Mouse (Mus musculus): ENCODE measurements around the gene Gimap1. TPM values are rescaled to one million over a fixed set of nuclear protein-coding genes. Genes with fewer than 3 reads are reported as not detected.

The Gimap1 gene
- polyA plus RNA-seq (2012; rRNA removed) = 1.1 and 1.8 TPM in 2 replicates
- polyA plus RNA-seq (2014; fragmentation: Nextera tagmentation; extraction: Ambion mirVana) = 3.2 and 5.5 TPM in 2 replicates

DNA sequence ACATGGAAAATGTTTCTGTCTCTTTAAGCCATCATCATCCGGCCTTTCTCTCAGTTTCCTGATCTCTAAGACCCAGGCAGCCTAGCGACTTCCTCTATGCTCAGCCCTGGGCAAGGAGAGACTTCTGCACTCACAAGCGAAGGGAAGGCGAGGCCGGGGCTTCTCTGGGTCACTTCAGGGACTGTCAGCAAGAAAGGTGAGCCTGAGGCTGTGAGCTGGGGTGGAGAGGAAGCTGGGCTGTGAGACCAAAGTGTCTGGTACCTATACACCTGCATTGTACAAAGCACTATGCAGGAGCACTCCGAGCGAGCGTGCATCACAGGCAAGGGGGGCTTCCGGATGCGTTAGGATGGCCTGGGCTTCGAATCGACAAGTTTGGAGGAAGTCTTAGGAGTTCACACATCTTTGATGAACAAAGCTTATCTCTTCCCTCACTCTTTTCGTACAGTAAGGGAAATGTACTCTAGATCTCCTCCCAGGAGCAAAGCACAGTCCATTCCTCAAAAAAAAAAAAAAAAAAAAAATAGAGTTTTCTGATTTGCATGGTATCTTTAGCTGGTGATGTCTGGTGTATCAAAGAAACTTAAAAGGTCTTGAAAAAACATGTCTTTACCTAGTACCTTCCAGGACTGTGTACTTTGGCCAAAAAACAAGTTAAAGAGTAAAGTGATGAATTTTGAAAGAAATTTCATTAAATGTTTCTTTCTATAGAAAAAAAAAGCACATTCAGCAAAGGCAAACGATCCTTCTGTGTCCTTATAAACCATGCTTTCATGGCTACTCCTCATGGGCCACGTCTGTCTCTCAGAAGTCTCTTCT is at the start of gene Gimap1:
Gene Gimap1 (plus strand): TSS at position 94 of the 819 bp plus-strand sequence.
- H3K36me3 ChIP-seq (replicated peaks; ENCODE audit: control insufficient read depth, insufficient read depth, low read depth) = no peaks in the 10 kb centered on the region
- no peak within 1 kb of the TSS for H3K27ac ChIP-seq
- no peaks in the 10 kb centered on the region for H3K9me3 ChIP-seq (ENCODE audit: control insufficient read depth, low read length)
- no peaks in the 10 kb centered on the region for H3K27me3 ChIP-seq (ENCODE audit: control insufficient read depth, insufficient read depth, low read length)
- TF ChIP-seq CTCF (IDR thresholded peaks at IDR 0.05; ENCODE audit: low read depth) (no peak), EP300 (IDR thresholded peaks at IDR 0.05; ENCODE audit: low read depth) (no peak)
- peak within 1 kb of the TSS; percentile 6; the same call in 1 of the 2 replicates for H3K4me2 ChIP-seq (ENCODE audit: low read depth)
- no peak for DNase-seq (ENCODE audit: low read depth in 3 of 3, low spot score in 3 of 3)
- H3K4me3 ChIP-seq (ENCODE audit: insufficient read depth in 1 of 2, low read depth in 2 of 2, low read length in 2 of 2) = peak within 1 kb of the TSS; percentile 3 to 52; a peak in 3 of 4 replicates
- no peak within 1 kb of the TSS for H3K9ac ChIP-seq (replicated peaks)
- 15% methylated on average over 15 of the region's 15 CpGs for WGBS (ENCODE audit: insufficient replicate concordance)
- H3K4me1 ChIP-seq (replicated peaks; ENCODE audit: control insufficient read depth in 2 of 2, insufficient read depth in 2 of 2, low read length in 1 of 2) = peaks cover 0 to 14% of the 10 kb centered on the region in 2 experiments; a peak in 2 of 4 replicates
- ATAC-seq (ENCODE audit: insufficient read depth) = no peak

DNA sequence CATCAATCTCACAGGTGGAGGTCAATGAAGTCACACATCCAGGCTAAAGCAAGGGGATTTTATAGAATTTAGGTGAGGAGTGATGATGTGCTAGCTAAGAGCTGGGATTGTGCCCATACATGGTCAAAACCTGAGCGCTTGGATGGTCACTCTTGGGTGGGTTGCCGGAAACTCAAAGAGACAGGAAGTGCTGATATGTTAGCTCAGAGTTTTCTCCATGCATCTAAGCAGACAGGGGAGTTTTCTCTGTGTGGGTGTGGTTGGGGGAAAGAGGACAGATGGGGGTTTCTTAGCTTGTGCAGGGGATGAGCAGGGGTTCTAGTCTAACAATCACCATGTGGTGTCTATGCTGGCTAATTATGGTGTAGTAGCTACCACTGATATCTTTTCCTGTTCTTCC is 49.5 kb upstream of the Gimap1 start:
- H3K36me3 ChIP-seq (replicated peaks; ENCODE audit: control insufficient read depth, insufficient read depth, low read depth) = no peaks in the 10 kb centered on the region
- DNase-seq (ENCODE audit: low read depth in 3 of 3, low spot score in 3 of 3) = no peak
- H3K4me3 ChIP-seq (ENCODE audit: insufficient read depth in 1 of 2, low read depth in 2 of 2, low read length in 2 of 2) = no peak overlapping the region
- H3K9ac ChIP-seq (replicated peaks) = no peak overlapping the region
- 39% methylated on average over 2 of the region's 2 CpGs for WGBS (ENCODE audit: insufficient replicate concordance)
- H3K27ac ChIP-seq = no peak overlapping the region
- H3K4me2 ChIP-seq (ENCODE audit: low read depth) = no peak overlapping the region
- H3K9me3 ChIP-seq (ENCODE audit: control insufficient read depth, low read length) = no peaks in the 10 kb centered on the region
- TF ChIP-seq EP300 (IDR thresholded peaks at IDR 0.05; ENCODE audit: low read depth) = no peak
- TF ChIP-seq CTCF (IDR thresholded peaks at IDR 0.05; ENCODE audit: low read depth) = no peak
- no peak for ATAC-seq (ENCODE audit: insufficient read depth)
- H3K27me3 ChIP-seq (ENCODE audit: control insufficient read depth, insufficient read depth, low read length) = no peaks in the 10 kb centered on the region
- peaks cover 0 to 5% of the 10 kb centered on the region in 2 experiments; a peak in 1 of 4 replicates for H3K4me1 ChIP-seq (replicated peaks; ENCODE audit: control insufficient read depth in 2 of 2, insufficient read depth in 2 of 2, low read length in 1 of 2)

DNA sequence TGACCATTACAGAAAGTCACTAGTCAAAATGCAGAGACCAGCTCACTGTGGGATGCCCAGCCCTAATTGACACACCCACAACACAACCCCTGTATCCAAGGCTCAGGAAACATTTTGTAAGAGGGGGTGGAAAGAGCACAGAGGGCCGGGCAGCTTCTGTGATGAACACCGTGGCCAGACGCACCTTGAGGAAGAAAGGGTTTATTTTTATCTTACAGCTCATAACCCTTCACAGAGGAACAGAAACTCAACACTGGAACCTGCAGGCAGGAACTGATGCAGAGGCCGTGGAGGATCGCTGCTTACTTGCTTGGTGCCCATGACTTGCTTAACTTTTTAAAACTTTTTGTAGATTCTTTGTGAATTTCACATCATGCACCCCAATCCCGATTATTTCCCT is 45.9 kb upstream of the Gimap1 start:
- Histone ChIP-seq H3K4me1 (replicated peaks; ENCODE audit: control insufficient read depth in 2 of 2, insufficient read depth in 2 of 2, low read length in 1 of 2) (no peaks in the 10 kb centered on the region), H3K27ac (no peak overlapping the region), H3K9ac (replicated peaks) (no peak overlapping the region), H3K4me2 (ENCODE audit: low read depth) (no peak overlapping the region), H3K36me3 (replicated peaks; ENCODE audit: control insufficient read depth, insufficient read depth, low read depth) (no peaks in the 10 kb centered on the region), H3K27me3 (ENCODE audit: control insufficient read depth, insufficient read depth, low read length) (no peaks in the 10 kb centered on the region), H3K9me3 (ENCODE audit: control insufficient read depth, low read length) (no peaks in the 10 kb centered on the region), H3K4me3 (ENCODE audit: insufficient read depth in 1 of 2, low read depth in 2 of 2, low read length in 2 of 2) (no peak overlapping the region)
- WGBS (ENCODE audit: insufficient replicate concordance) = 58% methylated on average over 6 of the region's 6 CpGs
- DNase-seq (ENCODE audit: low read depth in 3 of 3, low spot score in 3 of 3) = no peak
- no peak for TF ChIP-seq EP300 (IDR thresholded peaks at IDR 0.05; ENCODE audit: low read depth)
- no peak for TF ChIP-seq CTCF (IDR thresholded peaks at IDR 0.05; ENCODE audit: low read depth)
- no peak for ATAC-seq (ENCODE audit: insufficient read depth)

DNA sequence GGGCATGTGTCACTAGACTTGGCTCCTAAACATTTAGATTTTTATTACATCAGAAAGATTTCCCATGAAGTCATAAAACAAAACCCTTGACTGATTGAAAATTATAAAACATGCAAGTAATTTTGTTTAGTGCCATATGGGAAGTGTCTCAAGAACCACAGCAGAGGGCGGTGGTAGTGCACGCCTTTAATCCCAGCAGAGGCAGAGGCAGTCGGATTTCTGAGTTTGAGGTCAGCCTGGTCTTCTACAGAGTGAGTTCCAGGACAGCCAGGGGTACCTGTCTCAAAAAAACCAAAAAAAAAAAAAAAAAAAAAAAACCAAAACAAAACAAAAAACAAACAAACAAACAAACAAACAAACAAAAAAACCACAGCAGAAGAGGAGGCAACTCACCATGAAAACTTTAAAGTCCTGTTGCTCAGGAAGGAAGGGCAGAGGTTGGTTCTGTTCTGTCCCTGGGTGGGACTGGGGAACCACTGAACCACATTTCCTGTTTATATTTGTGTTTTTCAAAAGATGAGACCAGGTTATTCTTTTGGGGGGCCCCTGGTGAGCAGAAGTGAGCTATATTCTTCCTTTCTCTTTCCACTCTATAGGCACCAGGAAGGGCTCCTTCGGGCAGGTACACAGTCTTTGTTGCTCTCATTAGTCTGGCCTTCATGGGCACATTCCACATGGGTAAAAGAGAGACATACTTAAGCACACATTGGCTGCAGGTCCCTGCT is 41.9 kb upstream of the Gimap1 start:
- WGBS (ENCODE audit: insufficient replicate concordance) = 64% methylated on average over 4 of the region's 4 CpGs
- DNase-seq (ENCODE audit: low read depth in 3 of 3, low spot score in 3 of 3) = no peak
- H3K27me3 ChIP-seq (ENCODE audit: control insufficient read depth, insufficient read depth, low read length) = no peaks in the 10 kb centered on the region
- H3K9me3 ChIP-seq (ENCODE audit: control insufficient read depth, low read length) = no peaks in the 10 kb centered on the region
- no peaks in the 10 kb centered on the region; a peak in 1 of 4 replicates for H3K4me1 ChIP-seq (replicated peaks; ENCODE audit: control insufficient read depth in 2 of 2, insufficient read depth in 2 of 2, low read length in 1 of 2)
- H3K4me3 ChIP-seq (ENCODE audit: insufficient read depth in 1 of 2, low read depth in 2 of 2, low read length in 2 of 2) = no peak overlapping the region
- no peaks in the 10 kb centered on the region for H3K36me3 ChIP-seq (replicated peaks; ENCODE audit: control insufficient read depth, insufficient read depth, low read depth)
- H3K9ac ChIP-seq (replicated peaks) = no peak overlapping the region
- no peak overlapping the region for H3K4me2 ChIP-seq (ENCODE audit: low read depth)
- no peak overlapping the region for H3K27ac ChIP-seq
- no peak for ATAC-seq (ENCODE audit: insufficient read depth)
- no peak for TF ChIP-seq EP300 (IDR thresholded peaks at IDR 0.05; ENCODE audit: low read depth)
- TF ChIP-seq CTCF (IDR thresholded peaks at IDR 0.05; ENCODE audit: low read depth) = no peak

DNA sequence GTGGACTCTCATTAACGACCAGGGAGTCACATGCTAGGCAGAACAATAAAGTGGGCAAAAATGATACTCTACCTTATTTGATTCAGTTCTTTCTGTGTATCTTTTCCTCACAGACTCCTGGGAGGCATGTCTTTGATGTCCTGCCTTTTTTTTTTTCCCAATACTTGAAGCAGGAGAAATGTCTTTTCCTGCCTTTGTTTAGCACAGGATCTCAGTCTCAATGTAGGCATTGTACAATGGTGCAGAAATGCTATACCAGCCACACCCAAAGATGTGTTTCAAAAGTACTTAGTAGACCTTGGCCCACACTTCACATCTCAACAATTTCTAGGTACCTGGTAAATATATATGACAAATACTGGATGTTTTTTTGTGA is 41.3 kb upstream of the Gimap1 start:
- no peak overlapping the region for H3K9ac ChIP-seq (replicated peaks)
- ATAC-seq (ENCODE audit: insufficient read depth) = no peak
- TF ChIP-seq EP300 (IDR thresholded peaks at IDR 0.05; ENCODE audit: low read depth) = no peak
- TF ChIP-seq CTCF (IDR thresholded peaks at IDR 0.05; ENCODE audit: low read depth) = no peak
- H3K4me2 ChIP-seq (ENCODE audit: low read depth) = no peak overlapping the region
- H3K36me3 ChIP-seq (replicated peaks; ENCODE audit: control insufficient read depth, insufficient read depth, low read depth) = no peaks in the 10 kb centered on the region
- no peaks in the 10 kb centered on the region; a peak in 1 of 4 replicates for H3K4me1 ChIP-seq (replicated peaks; ENCODE audit: control insufficient read depth in 2 of 2, insufficient read depth in 2 of 2, low read length in 1 of 2)
- WGBS (ENCODE audit: insufficient replicate concordance) = 32% methylated on average over 1 of the region's 1 CpGs
- H3K4me3 ChIP-seq (ENCODE audit: insufficient read depth in 1 of 2, low read depth in 2 of 2, low read length in 2 of 2) = no peak overlapping the region
- DNase-seq (ENCODE audit: low read depth in 3 of 3, low spot score in 3 of 3) = no peak
- no peaks in the 10 kb centered on the region for H3K9me3 ChIP-seq (ENCODE audit: control insufficient read depth, low read length)
- H3K27ac ChIP-seq = no peak overlapping the region
- H3K27me3 ChIP-seq (ENCODE audit: control insufficient read depth, insufficient read depth, low read length) = no peaks in the 10 kb centered on the region

Data from liver, embryonic 14.5 days (tissue).